Mouse (Mus musculus) forebrain, embryonic 14.5 days (tissue): ENCODE data around the gene Scaf11. TPM values are rescaled to one million over a fixed set of nuclear protein-coding genes. Genes with fewer than 3 reads are reported as not detected.
"Not testable (repeated sequence)": the region's sequence is repeated elsewhere in the genome, so short reads cannot be mapped to it uniquely, and the experiment has no call there.

ENCODE experiments used
- ATAC-seq: fragments of 200-750 bp; cut with Nextera tagmentation; 2 replicates; pipeline ENCODE4 v1.8.0; 2017; ENCODE audit warnings: mild to moderate bottlenecking, moderate library complexity
- DNase-seq: peaks from one replicate; pipeline ENCODE4 v3.0.0-alpha.2; 2015; ENCODE audit warnings: low spot score
- H3K27ac ChIP-seq: fragments of 300-500 bp; sonication (generic); 2 replicates; pipeline ENCODE4 v1.5.1; 2014; ENCODE audit warnings: low read depth, mild to moderate bottlenecking, control low read depth, low read length, moderate library complexity
- H3K27me3 ChIP-seq: fragments of 300-500 bp; sonication (generic); replicated peaks from 2 replicates; pipeline ENCODE4 v1.6.1; 2014; ENCODE audit warnings: low read length, control low read depth, mixed read lengths; ENCODE audit not compliant: control insufficient read depth, insufficient read depth
- H3K36me3 ChIP-seq: fragments of 300-500 bp; sonication (generic); 2 replicates; pipeline ENCODE4 v1.6.1; 2014; ENCODE audit warnings: low read length, control low read depth; ENCODE audit not compliant: control insufficient read depth, insufficient read depth
- H3K4me1 ChIP-seq: fragments of 300-500 bp; sonication (generic); 2 replicates; pipeline ENCODE4 v1.6.1; 2014; ENCODE audit warnings: antibody characterized with exemption, low read length, control low read depth; ENCODE audit not compliant: control insufficient read depth, insufficient read depth
- H3K4me2 ChIP-seq: fragments of 300-500 bp; sonication (generic); 2 replicates; pipeline ENCODE4 v1.6.1; 2014; ENCODE audit warnings: mild to moderate bottlenecking, control low read depth, low read length
- H3K4me3 ChIP-seq: fragments of 300-500 bp; sonication (generic); 2 replicates; pipeline ENCODE4 v1.5.1; 2014; ENCODE audit warnings: low read depth, low read length, control low read depth
- H3K9ac ChIP-seq: fragments of 300-500 bp; sonication (generic); 2 replicates; pipeline ENCODE4 v1.6.1; 2014; ENCODE audit warnings: mild to moderate bottlenecking, low read length, control low read depth, moderate library complexity
- H3K9me3 ChIP-seq: fragments of 300-500 bp; sonication (generic); replicated peaks from 2 replicates; pipeline ENCODE4 v1.6.1; 2016; ENCODE audit warnings: low read length, control low read depth, mixed read lengths; ENCODE audit not compliant: control insufficient read depth
- WGBS: fragments of 180-500 bp; shearing (Covaris S2); extraction: QIAGEN DNeasy Blood & Tissue Kit; methylation state at CpG from one replicate; pipeline ENCODE4 v1.1.7; 2014; 5-methylcytosine and 5-hydroxymethylcytosine counted together
- polyA plus RNA-seq: library from polyadenylated mRNA; unstranded; fragments of >200 nt; fragmentation: Nextera tagmentation; extraction: Ambion mirVana; gene quantifications from 2 replicates; pipeline ENCODE4 v1.2.1, GENCODE M21; 2014

Gene Scaf11
- 50.1 and 55.7 TPM in 2 replicates for polyA plus RNA-seq

GRCm38 (mm10) chr15:96460730-96461540 lies at the start of gene Scaf11:
Scaf11 (minus strand) TSS chr15:96460843.
- under 1% methylated on average over 86 of the region's 96 CpGs for WGBS
- Histone ChIP-seq H3K9ac (peak within 1 kb of the TSS; percentile 85), H3K27ac (peak within 1 kb of the TSS; percentile 97)

GRCm38 (mm10) chr15:96507097-96507840 lies 46.6 kb upstream of the Scaf11 start:
- no peaks in the 10 kb centered on the region for H3K36me3 ChIP-seq
- no peak overlapping the region for H3K9ac ChIP-seq
- H3K9me3 ChIP-seq: peaks cover 9% of the 10 kb centered on the region; the same call in 1 of the 2 replicates
- ATAC-seq (no peak), DNase-seq (peak; percentile 76)
- 45% methylated on average over 18 of the region's 18 CpGs for WGBS
- peak overlapping the region; percentile 23; the same call in 1 of the 2 replicates for H3K4me2 ChIP-seq
- no peaks in the 10 kb centered on the region for H3K27me3 ChIP-seq
- H3K27ac ChIP-seq: no peak overlapping the region
- no peaks in the 10 kb centered on the region for H3K4me1 ChIP-seq
- no peak overlapping the region for H3K4me3 ChIP-seq

More at GRCm38 (mm10) chr15:96460730-96461540, at the start of gene Scaf11:
- DNase-seq: peak; percentile 98
- Histone ChIP-seq H3K4me2 (peak within 1 kb of the TSS; percentile 94), H3K36me3 (no peaks in the 10 kb centered on the region), H3K9me3 (no peaks in the 10 kb centered on the region), H3K27me3 (no peaks in the 10 kb centered on the region), H3K4me3 (peak within 1 kb of the TSS; percentile 83), H3K4me1 (peaks cover 6% of the 10 kb centered on the region; the same call in 1 of the 2 replicates)
- ATAC-seq: peak; percentile 94

GRCm38 (mm10) chr15:96497646-96498045 lies 37.0 kb upstream of the Scaf11 start:
- Histone ChIP-seq H3K9me3 (0 out of 2 replicates have a peak, but pooled peaks cover 2% of the 10 kb centered on the region), H3K4me2 (no peak overlapping the region), H3K4me3 (no peak overlapping the region), H3K27ac (no peak overlapping the region), H3K36me3 (no peaks in the 10 kb centered on the region), H3K27me3 (no peaks in the 10 kb centered on the region), H3K9ac (no peak overlapping the region), H3K4me1 (no peaks in the 10 kb centered on the region)
- 90% methylated on average over 7 of the region's 7 CpGs for WGBS
- ATAC-seq (no peak), DNase-seq (no peak)

GRCm38 (mm10) chr15:96494279-96494678 lies 33.6 kb upstream of the Scaf11 start:
- Histone ChIP-seq H3K4me1 (no peaks in the 10 kb centered on the region), H3K4me2 (no peak overlapping the region), H3K9ac (no peak overlapping the region), H3K27ac (no peak overlapping the region), H3K27me3 (no peaks in the 10 kb centered on the region), H3K4me3 (no peak overlapping the region), H3K9me3 (no peaks in the 10 kb centered on the region), H3K36me3 (no peaks in the 10 kb centered on the region)
- DNase-seq (no peak), ATAC-seq (no peak)
- 95% methylated on average over 6 of the region's 6 CpGs for WGBS

GRCm38 (mm10) chr15:96493573-96493972 lies 32.9 kb upstream of the Scaf11 start:
- 77% methylated on average over 5 of the region's 5 CpGs for WGBS
- DNase-seq (no peak), ATAC-seq (no peak)
- H3K4me2 ChIP-seq: no peak overlapping the region
- H3K4me3 ChIP-seq: no peak overlapping the region
- no peak overlapping the region for H3K27ac ChIP-seq
- H3K9me3 ChIP-seq: no peaks in the 10 kb centered on the region
- H3K4me1 ChIP-seq: 0 out of 2 replicates have a peak, but pooled peaks cover 2% of the 10 kb centered on the region
- no peaks in the 10 kb centered on the region for H3K36me3 ChIP-seq
- H3K27me3 ChIP-seq: no peaks in the 10 kb centered on the region
- H3K9ac ChIP-seq: no peak overlapping the region

- H3K4me2 ChIP-seq, H3K36me3 ChIP-seq, DNase-seq, H3K4me3 ChIP-seq, H3K27me3 ChIP-seq, H3K27ac ChIP-seq, H3K9ac ChIP-seq, H3K9me3 ChIP-seq, ATAC-seq, H3K4me1 ChIP-seq: not testable (repeated sequence)
- whole genome bisulfite sequencing: 86% methylated on average over 4 of the region's 4 CpGs
Observed at GRCm38 (mm10) chr15:96492919-96493318, 32.3 kb upstream of the Scaf11 start.

GRCm38 (mm10) chr15:96491861-96492641 lies 31.4 kb upstream of the Scaf11 start:
- H3K27ac ChIP-seq: no peak overlapping the region
- DNase-seq: peak; percentile 56

GRCm38 (mm10) chr15:96491421-96491820 lies 30.8 kb upstream of the Scaf11 start:
- H3K4me3 ChIP-seq: no peak overlapping the region
- no peak overlapping the region for H3K9ac ChIP-seq
- 21% methylated on average over 3 of the region's 3 CpGs for WGBS
- H3K4me2 ChIP-seq: no peak overlapping the region
- DNase-seq: no peak
- ATAC-seq: no peak
- 0 out of 2 replicates have a peak, but pooled peaks cover 2% of the 10 kb centered on the region for H3K4me1 ChIP-seq
- H3K27ac ChIP-seq: no peak overlapping the region
- no peaks in the 10 kb centered on the region for H3K9me3 ChIP-seq
- no peaks in the 10 kb centered on the region for H3K36me3 ChIP-seq
- H3K27me3 ChIP-seq: no peaks in the 10 kb centered on the region

More at GRCm38 (mm10) chr15:96491861-96492641, 31.4 kb upstream of the Scaf11 start:
- no peaks in the 10 kb centered on the region for H3K27me3 ChIP-seq
- peak; percentile 54 for ATAC-seq
- WGBS: 28% methylated on average over 13 of the region's 13 CpGs
- H3K9ac ChIP-seq: no peak overlapping the region
- no peaks in the 10 kb centered on the region for H3K36me3 ChIP-seq
- no peak overlapping the region for H3K4me3 ChIP-seq
- H3K4me1 ChIP-seq: 0 out of 2 replicates have a peak, but pooled peaks cover 2% of the 10 kb centered on the region
- no peaks in the 10 kb centered on the region for H3K9me3 ChIP-seq
- no peak overlapping the region for H3K4me2 ChIP-seq
